Mouse (Mus musculus) cortical plate, adult 2 months (tissue): ENCODE data around the gene Tax1bp1.

Experiments
- CTCF ChIP-seq: fragments of 200-500 bp; IDR thresholded peaks from 2 replicates; pipeline ENCODE4 v1.5.1; 2011; ENCODE audit warnings: mild to moderate bottlenecking, control low read depth, low read length; ENCODE audit not compliant: insufficient read depth; ENCODE audit errors: extremely low read depth
- POLR2A ChIP-seq: fragments of 200-500 bp; IDR thresholded peaks from 2 replicates; pipeline ENCODE4 v1.6.1; 2011; ENCODE audit warnings: mild to moderate bottlenecking, low read length, control low read depth; ENCODE audit not compliant: insufficient read depth; ENCODE audit errors: extremely low read depth

DNA sequence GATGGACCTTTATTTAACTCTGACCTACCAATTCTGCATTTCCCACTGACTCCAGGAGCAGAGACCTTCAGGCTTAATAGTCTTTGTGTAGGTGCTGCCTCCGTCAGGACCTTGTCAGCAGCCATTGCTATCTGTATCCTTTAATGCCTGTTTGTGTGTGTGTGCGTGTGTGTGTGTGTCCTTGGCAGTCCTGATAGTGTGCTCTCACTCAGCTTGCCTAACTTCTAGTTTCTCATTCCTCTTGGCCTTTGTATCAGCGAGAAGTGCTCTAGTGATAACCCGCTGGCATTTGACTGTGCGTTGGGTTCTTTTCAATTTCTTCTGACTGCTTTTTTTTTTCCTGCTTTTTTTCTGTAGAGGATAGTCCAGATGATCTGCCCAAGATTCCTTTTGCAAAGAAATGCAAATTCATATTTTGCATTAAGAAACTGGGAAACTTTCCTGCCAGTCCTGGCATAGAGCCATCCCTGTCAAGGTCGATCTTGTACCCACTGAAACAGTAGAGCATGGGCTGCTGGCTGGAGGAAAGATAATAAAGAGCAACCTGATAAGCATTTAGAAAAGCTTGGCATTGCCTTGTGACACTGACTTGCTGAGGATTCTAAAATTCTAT is 21.0 kb upstream of the Tax1bp1 start:
- TF ChIP-seq CTCF (no peak), POLR2A (no peak)
